In genomic region chr4:45525541-45525940, GRCm38 (mm10) we compare ENCODE assay signal across 16 mouse cellular contexts. TPM values are rescaled to one million over a fixed set of nuclear protein-coding genes. Genes with fewer than 3 reads are reported as not detected.
DNase-seq lines count a peak whose midpoint lies in the region; ATAC-seq lines count a peak whose summit lies in the region.
"Had no signal": no experiment of that assay in that cellular context is flagged by ENCODE, and none has a peak within 500 bp of the region (broad histone marks: within the 10 kb centered on the region; RNA-seq: fewer than 3 reads in every experiment).

No protein-coding gene starts in this region.

- 94% methylated on average over 3 of the region's 3 CpGs for WGBS in hindbrain, embryonic 14.5 days
- WGBS in hindbrain, embryonic 16.5 days: 88% methylated on average over 3 of the region's 3 CpGs
- 89% methylated on average over 3 of the region's 3 CpGs for WGBS in forebrain, embryonic 14.5 days
- 91% methylated on average over 3 of the region's 3 CpGs for WGBS in forebrain, embryonic 15.5 days

- no peaks in the 10 kb centered on the region for H3K9me3 ChIP-seq in hindbrain, embryonic 14.5 days (ENCODE audit: control insufficient read depth, low read length)
- H3K9me3 ChIP-seq in hindbrain, embryonic 16.5 days (ENCODE audit: control insufficient read depth, low read length): no peaks in the 10 kb centered on the region
- H3K9me3 ChIP-seq in forebrain, embryonic 14.5 days (replicated peaks; ENCODE audit: control insufficient read depth, low read length): no peaks in the 10 kb centered on the region
- H3K9me3 ChIP-seq in forebrain, embryonic 15.5 days: no peaks in the 10 kb centered on the region

- no peak overlapping the region for H3K4me3 ChIP-seq in hindbrain, embryonic 14.5 days (replicated peaks; ENCODE audit: low read length)
- no peak overlapping the region for H3K4me3 ChIP-seq in hindbrain, embryonic 16.5 days (ENCODE audit: low read length)
- H3K4me3 ChIP-seq in forebrain, embryonic 14.5 days (ENCODE audit: low read depth, low read length): 0 out of 2 replicates have a peak overlapping the region, but pooled peaks have one; percentile 3
- no peak overlapping the region for H3K4me3 ChIP-seq in forebrain, embryonic 15.5 days
- H3K4me3 ChIP-seq: left cerebral cortex, adult 2 months had no signal

- H3K27ac ChIP-seq in hindbrain, embryonic 14.5 days: no peak overlapping the region
- H3K27ac ChIP-seq in hindbrain, embryonic 16.5 days (ENCODE audit: low read depth, low read length): no peak overlapping the region
- H3K27ac ChIP-seq in forebrain, embryonic 14.5 days (ENCODE audit: low read depth, low read length): no peak overlapping the region
- 0 out of 2 replicates have a peak overlapping the region, but pooled peaks have one; percentile 19 for H3K27ac ChIP-seq in forebrain, embryonic 15.5 days (replicated peaks)
- H3K27ac ChIP-seq: left cerebral cortex, adult 2 months; macrophage had no signal

- peak overlapping the region; percentile 65; the same call in 1 of the 2 replicates for H3K4me2 ChIP-seq in hindbrain, embryonic 14.5 days (replicated peaks)
- no peak overlapping the region for H3K4me2 ChIP-seq in hindbrain, embryonic 16.5 days (ENCODE audit: low read length)
- H3K4me2 ChIP-seq in forebrain, embryonic 14.5 days (ENCODE audit: low read length): peak overlapping the region; percentile 78
- peak overlapping the region; percentile 75; the same call in 1 of the 2 replicates for H3K4me2 ChIP-seq in forebrain, embryonic 15.5 days (replicated peaks)

- peaks cover 29% of the 10 kb centered on the region for H3K4me1 ChIP-seq in hindbrain, embryonic 14.5 days (replicated peaks; ENCODE audit: control insufficient read depth, insufficient read depth, low read length)
- H3K4me1 ChIP-seq in hindbrain, embryonic 16.5 days (ENCODE audit: control insufficient read depth, insufficient read depth, low read depth, low read length): peaks cover 20% of the 10 kb centered on the region
- peaks cover 32% of the 10 kb centered on the region for H3K4me1 ChIP-seq in forebrain, embryonic 14.5 days (ENCODE audit: control insufficient read depth, insufficient read depth, low read length)
- H3K4me1 ChIP-seq in forebrain, embryonic 15.5 days: peaks cover 70% of the 10 kb centered on the region

- no peak for DNase-seq in hindbrain, embryonic 14.5 days (ENCODE audit: low spot score)
- peak; percentile 40 for DNase-seq in kidney, postnatal 10 days
- DNase-seq in kidney, postnatal 4 days: no peak
- no peak for DNase-seq in forebrain, embryonic 14.5 days (ENCODE audit: low spot score)
- no peak for DNase-seq in adrenal gland, adult 2 months
- DNase-seq: adrenal gland, postnatal 10 days; cerebellum, adult 18-20 months; gastrocnemius, postnatal 36 days; thymus, adult 18-20 months; thymus, postnatal 36 days had no signal

- no peaks in the 10 kb centered on the region for H3K27me3 ChIP-seq in hindbrain, embryonic 14.5 days (ENCODE audit: control insufficient read depth, insufficient read depth, low read length)
- H3K27me3 ChIP-seq in hindbrain, embryonic 16.5 days (replicated peaks; ENCODE audit: control insufficient read depth, insufficient read depth, low read length): no peaks in the 10 kb centered on the region
- H3K27me3 ChIP-seq in forebrain, embryonic 14.5 days (replicated peaks; ENCODE audit: control insufficient read depth, insufficient read depth, low read length): no peaks in the 10 kb centered on the region
- no peaks in the 10 kb centered on the region for H3K27me3 ChIP-seq in forebrain, embryonic 15.5 days

- no peaks in the 10 kb centered on the region for H3K36me3 ChIP-seq in hindbrain, embryonic 14.5 days (replicated peaks; ENCODE audit: control insufficient read depth, insufficient read depth)
- no peaks in the 10 kb centered on the region for H3K36me3 ChIP-seq in hindbrain, embryonic 16.5 days (ENCODE audit: control insufficient read depth, insufficient read depth, low read length)
- H3K36me3 ChIP-seq in forebrain, embryonic 14.5 days (ENCODE audit: control insufficient read depth, insufficient read depth, low read length): 0 out of 2 replicates have a peak, but pooled peaks cover 7% of the 10 kb centered on the region
- H3K36me3 ChIP-seq in forebrain, embryonic 15.5 days: no peaks in the 10 kb centered on the region

- no peak for ATAC-seq in hindbrain, embryonic 14.5 days (ENCODE audit: low FRiP score)
- no peak for ATAC-seq in hindbrain, embryonic 16.5 days
- ATAC-seq in forebrain, embryonic 14.5 days: no peak
- ATAC-seq in forebrain, embryonic 15.5 days (replicated peaks): no peak
- ATAC-seq: activated CD4-positive, CD25-positive, alpha-beta regulatory T cell, adult 4 months; lung, postnatal 0 days had no signal

- no peak overlapping the region for H3K9ac ChIP-seq in hindbrain, embryonic 14.5 days
- H3K9ac ChIP-seq in hindbrain, embryonic 16.5 days (ENCODE audit: low read depth, low read length): no peak overlapping the region
- no peak overlapping the region for H3K9ac ChIP-seq in forebrain, embryonic 14.5 days (ENCODE audit: low read length)
- H3K9ac ChIP-seq in forebrain, embryonic 15.5 days (replicated peaks): no peak overlapping the region

RNA-seq across cellular contexts. Expression of gene Shb, which starts 6.7 kb away (rescaled TPM):
- polyA plus RNA-seq in hindbrain, embryonic 14.5 days (2014; fragmentation: Nextera tagmentation; extraction: Ambion mirVana): 8.7 and 9.9 TPM in 2 replicates
- 2.6 and 3.8 TPM in 2 replicates for polyA plus RNA-seq in hindbrain, embryonic 16.5 days (2015; fragmentation: Nextera tagmentation; extraction: Ambion mirVana)
- 14.1 and 14.5 TPM in 2 replicates for polyA plus RNA-seq in forebrain, embryonic 14.5 days (2014; fragmentation: Nextera tagmentation; extraction: Ambion mirVana)
- polyA plus RNA-seq in forebrain, embryonic 15.5 days (2015; fragmentation: Nextera tagmentation; extraction: Ambion mirVana): 13.1 and 13.3 TPM in 2 replicates
- 100 to 1,000 TPM in 1 of 2 experiments, 10 to 100 TPM in 1; 48.7 to 154 TPM for total RNA-seq in adrenal gland, adult 2 months (2021)
- 71.0 and 106 TPM in 2 replicates for polyA plus RNA-seq in adrenal gland, adult 2 months (2012; rRNA removed)
- polyA plus RNA-seq: activated CD4-positive, CD25-positive, alpha-beta regulatory T cell, adult 4 months had no signal
